ENCODE assay signal across 9 mouse cellular contexts in the genomic region with DNA sequence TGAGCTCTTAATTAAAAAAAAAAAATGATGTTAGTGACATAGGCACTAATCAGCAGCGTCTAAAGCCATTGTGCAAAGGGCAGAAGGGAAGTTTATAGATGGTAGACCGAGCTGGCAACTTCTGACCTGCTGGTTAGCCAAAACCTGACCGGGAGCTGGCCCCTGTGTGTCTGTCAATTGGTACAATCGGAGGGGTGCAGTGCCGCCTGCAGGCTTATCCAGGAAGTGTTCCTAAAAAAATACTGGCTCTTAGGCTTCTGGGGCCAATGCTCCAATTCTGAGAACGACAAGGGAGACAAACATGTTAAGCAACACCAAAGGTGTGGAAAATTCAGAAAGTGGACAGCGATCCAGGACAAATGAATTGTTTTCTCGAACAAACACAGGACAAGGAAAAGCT. TPM values are rescaled to one million over a fixed set of nuclear protein-coding genes. Genes with fewer than 3 reads are reported as not detected.
A peak's percentile ranks its signal among the peaks of the same experiment; 100 is the strongest.
DNase-seq lines count a peak whose midpoint lies in the region; ATAC-seq and TF ChIP-seq lines count a peak whose summit lies in the region.
"Had no signal": no experiment of that assay in that cellular context is flagged by ENCODE, and none has a peak within 500 bp of the region (broad histone marks: within the 10 kb centered on the region; RNA-seq: fewer than 3 reads in every experiment).

No protein-coding gene starts in this region.

- DNase-seq in heart, adult 11 months: peak; percentile 89
- DNase-seq in heart, adult 8-10 months (ENCODE audit: low spot score): no peak
- peak; percentile 39 for DNase-seq in thymus, adult 2 months
- DNase-seq in thymus, adult 18-20 months: no peak
- DNase-seq in liver, postnatal 0 days: peak; percentile 55
- DNase-seq in urinary bladder, adult 2 months (ENCODE audit: low spot score): no peak
- no peak for DNase-seq in gastrocnemius, adult 8-10 months (ENCODE audit: low spot score in 2 of 2)
- no peak for DNase-seq in gastrocnemius, postnatal 4 days (ENCODE audit: low spot score in 2 of 2)

- no peak for TF ChIP-seq EP300 in liver, postnatal 0 days (IDR thresholded peaks at IDR 0.05; ENCODE audit: low read depth)

- H3K4me1 ChIP-seq in thymus, adult 2 months (replicated peaks; ENCODE audit: control insufficient read depth, insufficient read depth, low read length): no peaks in the 10 kb centered on the region
- no peaks in the 10 kb centered on the region for H3K4me1 ChIP-seq in liver, postnatal 0 days (ENCODE audit: insufficient read depth)
- H3K4me1 ChIP-seq: heart, embryonic 15.5 days had no signal

- peak; percentile 36; the same call in 1 of the 2 replicates for ATAC-seq in liver, postnatal 0 days

- no peaks in the 10 kb centered on the region for H3K36me3 ChIP-seq in thymus, adult 2 months (ENCODE audit: control insufficient read depth, insufficient read depth, low read length)
- no peaks in the 10 kb centered on the region for H3K36me3 ChIP-seq in liver, postnatal 0 days (replicated peaks; ENCODE audit: insufficient read depth, low read length)
- H3K36me3 ChIP-seq: heart, embryonic 15.5 days had no signal

- no peak for TF ChIP-seq POLR2A in thymus, adult 2 months (IDR thresholded peaks at IDR 0.05; ENCODE audit: control insufficient read depth, extremely low read depth, insufficient read depth, low read length, poor library complexity)

- no peak overlapping the region for H3K4me2 ChIP-seq in liver, postnatal 0 days (ENCODE audit: low read depth, low read length)
- H3K4me2 ChIP-seq: heart, embryonic 15.5 days had no signal

- H3K27ac ChIP-seq in thymus, adult 2 months (ENCODE audit: control insufficient read depth, insufficient read depth, low read length): no peak overlapping the region
- no peak overlapping the region for H3K27ac ChIP-seq in liver, postnatal 0 days (ENCODE audit: low read depth)
- H3K27ac ChIP-seq: heart, embryonic 15.5 days had no signal

- H3K27me3 ChIP-seq in thymus, adult 2 months (ENCODE audit: control insufficient read depth, insufficient read depth, low read length): no peaks in the 10 kb centered on the region
- H3K27me3 ChIP-seq in liver, postnatal 0 days (ENCODE audit: insufficient read depth, low read length): no peaks in the 10 kb centered on the region
- H3K27me3 ChIP-seq: heart, embryonic 15.5 days had no signal

- 41% methylated on average over 8 of the region's 8 CpGs for WGBS in thymus, adult 2 months
- WGBS in liver, postnatal 0 days (ENCODE audit: insufficient replicate concordance): 23% methylated on average over 8 of the region's 8 CpGs

- no peaks in the 10 kb centered on the region for H3K9me3 ChIP-seq in liver, postnatal 0 days (ENCODE audit: low read length)
- H3K9me3 ChIP-seq: heart, embryonic 15.5 days had no signal

- no peak overlapping the region for H3K9ac ChIP-seq in liver, postnatal 0 days (replicated peaks)
- H3K9ac ChIP-seq: heart, embryonic 15.5 days had no signal

- H3K4me3 ChIP-seq in thymus, adult 2 months (ENCODE audit: control insufficient read depth, insufficient read depth, low read length): no peak overlapping the region
- no peak overlapping the region for H3K4me3 ChIP-seq in liver, postnatal 0 days (ENCODE audit: low read depth, low read length)
- H3K4me3 ChIP-seq: heart, embryonic 15.5 days had no signal

- no peak for TF ChIP-seq CTCF in thymus, adult 2 months (IDR thresholded peaks at IDR 0.05; ENCODE audit: borderline replicate concordance, control insufficient read depth, extremely low read depth, insufficient read depth, low read length, poor library complexity)
- TF ChIP-seq CTCF in liver, postnatal 0 days (IDR thresholded peaks at IDR 0.05; ENCODE audit: low read depth): peak; percentile 62

RNA-seq across cellular contexts. Expression of a gene that starts 24.7 kb away (rescaled TPM):
- total RNA-seq in heart, adult 8-10 months (2022): 1 to 10 TPM; 1.9 to 5.6 (median 2.7) TPM
- polyA plus RNA-seq in thymus, adult 2 months (2012; rRNA removed): 1.2 and 4.1 TPM in 2 replicates
- 0.25 and 0.39 TPM in 2 replicates for polyA plus RNA-seq in liver, postnatal 0 days (2015; fragmentation: Nextera tagmentation; extraction: Ambion mirVana)
- 2.2 and 2.4 TPM in 2 replicates for polyA plus RNA-seq in urinary bladder, adult 2 months (2012; rRNA removed)
- 10 to 100 TPM; 30.3 to 34.8 (median 33.8) TPM for total RNA-seq in gastrocnemius, adult 8-10 months (2022)
- total RNA-seq in gastrocnemius, postnatal 4 days (2021): 10 to 100 TPM; 15.5 to 19.1 TPM

Comparison
In these comparisons a context has a peak if more than half of its experiments do, and no peak if none do; other contexts are left out.
1. DNase-seq: peak in heart, adult 11 months (single experiment), thymus, adult 2 months (single experiment) and liver, postnatal 0 days (single experiment); none in heart, adult 8-10 months (single experiment), thymus, adult 18-20 months (0 of 2), urinary bladder, adult 2 months (single experiment), gastrocnemius, adult 8-10 months (0 of 2) and gastrocnemius, postnatal 4 days (0 of 2).